Mouse (Mus musculus) forelimb bud, embryonic 11.5 days (tissue): ENCODE results near the gene Fam19a5.
A peak's percentile ranks its signal among the peaks of the same experiment; 100 is the strongest.

Experiments used
- DNase-seq: peaks from one replicate; pipeline ENCODE4 v3.0.0-alpha.2; 2012; ENCODE audit warnings: low read depth, low spot score

Gene Fam19a5

DNA sequence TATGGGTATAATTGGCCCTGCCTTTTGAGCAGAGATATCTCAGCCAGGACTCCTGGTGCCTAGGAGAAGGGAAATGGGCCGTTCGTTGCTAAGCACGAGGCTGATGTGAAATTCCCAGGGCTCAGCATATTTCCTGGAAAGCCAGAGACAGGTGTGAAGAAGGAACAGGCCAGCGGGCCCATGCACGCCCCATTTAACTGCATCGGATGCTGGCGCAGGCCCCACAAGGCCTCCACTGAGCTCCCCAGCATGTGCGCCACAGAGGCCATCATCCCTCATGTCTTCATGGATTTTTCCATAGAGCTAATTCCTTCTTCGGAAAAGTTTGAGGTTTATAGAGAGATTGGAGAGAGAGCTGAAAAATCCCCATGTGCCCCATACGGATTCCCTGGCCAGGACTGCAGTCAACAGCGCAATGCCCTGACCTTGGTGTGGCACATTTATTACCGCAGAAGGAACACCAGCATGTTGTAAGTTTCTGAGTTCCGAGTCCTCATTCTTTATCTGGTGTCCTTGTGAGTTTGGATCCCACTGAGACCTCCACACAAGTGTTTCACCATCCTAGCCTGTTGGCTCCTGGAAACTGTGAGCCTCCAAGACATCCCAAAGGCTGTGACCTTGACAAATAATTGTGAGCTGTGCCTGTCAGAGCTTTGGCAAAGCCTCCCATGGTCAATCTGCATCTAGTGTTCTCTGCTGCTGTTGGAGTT, 122.1 kb downstream of the Fam19a5 start:
- DNase-seq = no peak

DNA sequence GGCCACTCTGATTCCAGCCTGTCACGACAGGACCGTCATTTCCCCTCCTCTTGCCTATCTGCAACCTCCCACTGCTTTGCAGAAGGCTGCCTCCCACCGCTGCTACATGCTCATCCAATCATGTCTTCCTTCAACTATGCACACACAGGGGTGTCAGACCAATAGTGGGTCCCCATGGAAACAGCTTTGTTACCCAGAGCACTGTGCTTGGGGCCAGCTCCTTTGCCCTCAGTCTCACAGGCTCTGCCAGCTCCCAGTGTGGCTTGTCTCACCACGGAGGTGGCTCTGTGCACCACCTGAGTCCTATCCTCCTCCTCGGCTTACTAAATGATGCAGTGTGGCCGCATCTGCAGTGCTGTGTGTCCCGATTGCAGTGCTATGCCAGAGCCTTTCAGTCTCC, 123.3 kb downstream of the Fam19a5 start:
- DNase-seq = no peak

GRCm38 (mm10) chr15:87668112-87668511, 124.0 kb downstream of the Fam19a5 start:
- DNase-seq = no peak

GRCm38 (mm10) chr15:87671929-87672328, 127.8 kb downstream of the Fam19a5 start:
- DNase-seq = no peak

DNA sequence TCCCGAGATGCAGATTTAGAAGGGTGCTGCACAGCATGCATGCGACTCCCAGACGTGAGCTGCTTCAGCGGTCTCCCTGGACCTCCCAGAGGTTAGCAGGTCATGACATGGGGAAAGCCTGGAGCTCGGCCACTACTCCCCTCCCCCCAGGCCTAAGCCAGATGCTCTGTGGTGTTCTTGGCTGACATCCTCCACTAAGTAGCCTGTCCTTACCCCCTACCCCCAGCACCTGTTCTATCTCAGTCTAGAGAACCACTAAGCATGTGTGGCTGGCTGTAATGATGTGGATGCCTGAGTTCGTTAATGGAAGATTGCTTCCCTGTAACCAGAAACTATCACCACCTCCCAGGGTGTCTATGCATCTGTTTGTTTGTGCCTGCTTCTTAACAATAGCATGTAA, 134.6 kb downstream of the Fam19a5 start:
- DNase-seq = no peak

- DNase-seq = no peak
Observed at GRCm38 (mm10) chr15:87682410-87682809, 138.3 kb downstream of the Fam19a5 start.

DNA sequence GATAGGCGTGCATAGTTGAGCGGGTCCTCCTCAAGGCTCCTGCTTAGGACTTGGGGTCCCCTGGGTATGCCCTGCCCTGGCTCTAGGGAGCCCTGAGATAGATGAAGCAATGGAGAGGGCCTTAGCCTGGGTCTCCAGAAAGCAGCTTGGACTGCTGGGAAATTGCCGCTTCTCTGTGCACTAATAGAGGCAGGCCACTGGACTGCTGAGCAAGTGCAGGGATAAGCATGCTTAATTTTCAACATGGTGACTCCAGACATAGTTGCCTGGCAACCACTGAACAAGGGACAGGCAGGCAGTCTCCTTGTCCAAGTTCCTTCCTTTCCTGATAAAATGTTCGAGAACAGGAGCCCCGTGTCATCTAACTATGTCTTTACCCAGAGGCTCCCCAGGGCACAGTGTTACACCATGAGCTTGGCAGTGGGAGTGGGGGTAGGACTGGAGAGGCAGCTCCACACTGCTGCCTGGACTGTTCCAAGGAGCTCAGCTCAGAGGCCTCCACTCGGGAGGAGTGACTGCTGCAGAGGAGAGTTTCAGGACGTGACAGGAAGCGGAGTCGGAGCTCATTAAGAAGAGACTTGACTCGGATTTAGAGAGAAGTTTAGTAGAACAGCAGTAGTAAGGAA, 142.4 kb downstream of the Fam19a5 start:
- no peak for DNase-seq

- no peak for DNase-seq
Observed at GRCm38 (mm10) chr15:87691271-87691955, 147.3 kb downstream of the Fam19a5 start.

DNA sequence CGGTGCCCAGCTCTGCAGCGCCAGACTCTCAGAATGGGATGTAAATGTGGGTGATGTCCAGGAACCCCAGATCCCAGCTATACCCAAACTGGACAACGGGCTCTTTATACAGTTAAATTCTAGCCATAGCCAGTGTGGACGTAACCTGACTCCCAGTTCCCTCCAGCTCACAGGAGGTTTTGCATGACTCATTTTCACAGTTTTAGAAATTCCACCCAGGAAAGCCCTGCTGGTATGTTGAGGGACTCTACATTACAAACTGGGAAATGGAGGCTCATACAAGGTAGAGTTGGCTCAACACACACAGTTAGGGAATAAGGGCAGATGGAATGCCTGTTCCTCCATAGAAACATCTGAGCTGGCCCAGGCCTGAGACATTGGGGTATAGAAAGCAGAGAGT, 147.9 kb downstream of the Fam19a5 start:
- no peak for DNase-seq

GRCm38 (mm10) chr15:87692394-87692793, 148.3 kb downstream of the Fam19a5 start:
- no peak for DNase-seq

GRCm38 (mm10) chr15:87692865-87693513, 148.9 kb downstream of the Fam19a5 start:
- no peak for DNase-seq

GRCm38 (mm10) chr15:87697433-87697996, 153.4 kb downstream of the Fam19a5 start:
- no peak for DNase-seq

DNA sequence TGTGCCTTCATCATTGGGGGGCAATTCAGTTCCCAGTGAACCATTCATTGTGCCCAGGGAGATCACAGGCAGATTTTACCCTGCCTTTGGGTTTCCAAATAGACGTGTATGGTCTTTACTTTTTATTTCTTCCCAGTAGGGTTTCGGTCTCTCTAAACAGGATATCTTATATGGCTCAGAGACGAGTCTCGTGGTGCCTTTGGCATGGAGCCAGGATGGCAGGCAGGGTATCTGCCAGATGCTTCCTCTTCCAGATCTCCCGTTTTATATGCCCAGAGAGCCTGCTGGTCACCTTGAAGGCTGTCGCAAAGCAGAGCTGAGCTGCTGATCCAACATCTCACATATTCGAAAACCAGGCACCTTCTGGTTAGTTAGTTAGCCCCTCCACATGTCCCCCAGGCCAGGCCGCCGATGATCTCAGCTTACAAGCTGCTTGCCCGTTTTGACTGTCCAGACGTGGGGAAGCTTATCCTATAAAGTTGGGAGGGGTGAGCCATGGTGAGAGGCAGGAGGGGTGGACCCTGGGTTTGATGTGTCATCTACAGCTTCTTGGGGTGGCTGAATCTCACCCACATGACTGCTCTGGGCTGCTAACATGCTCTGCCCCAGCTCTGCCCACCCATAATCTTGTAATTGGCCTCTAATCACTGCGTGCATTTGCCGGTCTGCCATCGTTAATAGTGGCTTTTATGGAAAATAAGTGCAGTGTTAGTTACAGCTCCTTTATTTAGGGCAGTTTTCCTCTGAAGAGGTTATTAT, 154.6 kb downstream of the Fam19a5 start:
- DNase-seq = no peak

- no peak for DNase-seq
Observed at GRCm38 (mm10) chr15:87702821-87703220, 158.7 kb downstream of the Fam19a5 start.

DNA sequence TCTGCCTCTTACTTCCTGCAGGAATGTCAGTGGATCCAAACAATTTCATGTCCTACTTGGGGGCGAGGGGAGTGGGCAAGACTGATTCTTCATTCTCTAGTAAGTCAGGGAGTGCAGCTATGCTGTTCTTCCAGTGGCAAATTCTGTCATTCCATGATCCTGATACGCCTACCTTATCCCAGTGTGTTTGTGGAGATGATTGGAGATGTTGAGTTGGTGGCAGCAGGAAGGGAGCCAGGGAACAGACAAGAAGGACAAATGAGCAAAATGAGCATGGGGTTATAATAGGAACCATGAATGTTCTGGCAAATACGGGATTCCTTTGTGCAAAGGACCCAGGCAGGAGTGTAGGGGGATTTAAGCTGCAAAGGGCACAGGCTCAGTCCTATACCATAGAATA, 159.2 kb downstream of the Fam19a5 start:
- DNase-seq = no peak

- DNase-seq = no peak
Observed at GRCm38 (mm10) chr15:87711790-87712189, 167.7 kb downstream of the Fam19a5 start.

DNA sequence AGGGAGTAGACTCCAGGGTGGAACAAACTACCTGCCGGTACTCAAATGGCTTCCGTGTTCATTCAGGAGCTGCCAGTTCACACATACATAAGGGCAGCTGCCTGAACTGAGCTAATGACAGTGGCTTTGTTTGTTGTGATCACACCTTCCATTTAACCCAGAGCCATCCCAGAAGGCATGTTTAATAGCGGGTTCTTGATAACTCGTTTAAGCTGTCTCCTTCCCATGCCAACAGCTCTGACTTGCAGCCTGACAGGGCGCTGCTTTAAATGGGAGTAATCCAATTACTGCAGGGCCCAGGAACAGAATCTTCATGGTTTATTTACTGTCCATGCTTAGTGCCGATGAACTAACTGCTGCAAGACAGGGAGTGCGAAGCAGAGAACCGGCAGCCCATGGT, 168.1 kb downstream of the Fam19a5 start:
- DNase-seq = no peak

DNA sequence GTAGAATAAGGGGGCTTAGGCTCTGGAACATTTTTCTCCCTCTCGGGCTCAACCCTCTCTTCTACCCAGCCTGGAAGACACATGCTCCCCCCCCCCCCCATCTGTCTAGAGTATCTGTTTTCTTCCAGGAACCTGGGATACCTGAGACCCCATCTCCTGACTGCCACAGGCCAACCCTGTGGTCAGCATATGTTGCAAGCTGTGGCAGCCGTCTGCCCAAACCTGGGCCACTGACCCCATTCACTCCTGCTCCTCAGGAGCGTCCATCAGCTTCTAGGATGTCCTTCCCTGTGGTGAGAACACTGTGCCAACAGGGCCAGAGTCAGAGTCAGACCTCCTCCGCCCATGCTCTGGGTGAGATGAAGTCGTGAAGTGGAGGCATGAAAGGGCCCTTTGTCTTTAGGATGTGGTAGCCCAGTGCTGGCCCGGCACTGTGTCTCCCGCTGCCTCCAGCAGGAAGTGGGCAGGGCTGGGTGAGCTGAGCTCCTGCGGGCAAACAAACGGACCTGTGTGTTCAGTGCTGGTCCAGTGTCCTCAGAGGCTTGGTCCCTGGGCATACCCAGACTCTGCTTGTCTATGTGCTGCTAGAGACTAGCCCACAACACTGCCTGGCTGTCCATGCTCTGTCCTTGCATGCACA, 171.1 kb downstream of the Fam19a5 start:
- DNase-seq = peak; percentile 41

DNA sequence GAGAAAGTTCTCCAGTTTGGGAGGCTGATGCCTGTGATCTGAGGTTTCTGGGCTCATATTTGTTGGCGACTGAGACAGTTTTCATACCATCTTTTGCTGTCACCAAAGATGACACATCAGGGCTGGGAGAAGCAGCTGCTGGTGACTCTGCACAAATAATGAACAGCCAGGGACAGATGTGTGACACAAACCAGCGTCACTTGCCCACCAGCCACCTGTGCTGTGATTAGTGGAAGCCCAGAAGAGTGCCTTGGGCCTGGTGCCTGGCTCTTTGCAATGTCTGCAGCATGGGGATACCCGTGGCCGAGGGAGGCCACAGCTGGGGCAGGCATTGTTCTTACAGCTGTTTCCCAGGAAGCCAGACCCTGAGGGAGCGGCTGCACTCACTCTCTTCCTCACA, 173.0 kb downstream of the Fam19a5 start:
- DNase-seq = no peak

GRCm38 (mm10) chr15:87723455-87723986, 179.4 kb downstream of the Fam19a5 start:
- no peak for DNase-seq
